Mouse (Mus musculus) stomach, postnatal 0 days (tissue): ENCODE results near the gene Gm28635. TPM values are rescaled to one million over a fixed set of nuclear protein-coding genes. Genes with fewer than 3 reads are reported as not detected.

ENCODE experiments used
- ATAC-seq: fragments of 200-750 bp; cut with Nextera tagmentation; 2 replicates; pipeline ENCODE4 v1.8.0; 2017; ENCODE audit not compliant: low FRiP score, low TSS enrichment
- DNase-seq: peaks from one replicate; pipeline ENCODE4 v3.0.0-alpha.2; 2016; ENCODE audit warnings: low spot score
- H3K27ac ChIP-seq: fragments of 300-500 bp; sonication (generic); replicated peaks from 2 replicates; pipeline ENCODE4 v1.5.1; 2014; ENCODE audit warnings: mild to moderate bottlenecking, control low read depth
- H3K27me3 ChIP-seq: fragments of 300-500 bp; sonication (generic); 2 replicates; pipeline ENCODE4 v1.6.1; 2014; ENCODE audit warnings: low read length; ENCODE audit not compliant: control insufficient read depth, insufficient read depth
- H3K36me3 ChIP-seq: fragments of 300-500 bp; sonication (generic); 2 replicates; pipeline ENCODE4 v1.6.1; 2014; ENCODE audit warnings: low read length, mixed read lengths; ENCODE audit not compliant: control insufficient read depth, insufficient read depth
- H3K4me1 ChIP-seq: fragments of 300-500 bp; sonication (generic); replicated peaks from 2 replicates; pipeline ENCODE4 v1.6.1; 2014; ENCODE audit warnings: antibody characterized with exemption; ENCODE audit not compliant: control insufficient read depth, insufficient read depth
- H3K4me2 ChIP-seq: fragments of 300-500 bp; sonication (generic); replicated peaks from 2 replicates; pipeline ENCODE4 v1.6.1; 2014; ENCODE audit warnings: low read depth, mild to moderate bottlenecking, control low read depth, moderate library complexity
- H3K4me3 ChIP-seq: fragments of 300-500 bp; sonication (generic); 2 replicates; pipeline ENCODE4 v1.5.1; 2014; ENCODE audit warnings: low read depth, low read length, control low read depth
- H3K9ac ChIP-seq: fragments of 300-500 bp; sonication (generic); 2 replicates; pipeline ENCODE4 v1.6.1; 2014; ENCODE audit warnings: mild to moderate bottlenecking, low read length, control low read depth, mixed read lengths
- H3K9me3 ChIP-seq: fragments of 300-500 bp; sonication (generic); 2 replicates; pipeline ENCODE4 v1.6.1; 2016; ENCODE audit warnings: low read length; ENCODE audit not compliant: control insufficient read depth
- CTCF ChIP-seq: IDR thresholded peaks from 2 replicates; pipeline ENCODE4 v1.5.1; 2016; ENCODE audit warnings: antibody characterized with exemption, low read depth, mild to moderate bottlenecking, moderate library complexity
- EP300 ChIP-seq: optimal IDR thresholded peaks from 2 replicates; pipeline ENCODE3; 2016; ENCODE audit warnings: antibody characterized with exemption
- WGBS: fragments of 180-500 bp; shearing (Covaris S2); extraction: QIAGEN DNeasy Blood & Tissue Kit; methylation state at CpG from one replicate; pipeline ENCODE4 v1.1.7; 2014; 5-methylcytosine and 5-hydroxymethylcytosine counted together
- polyA plus RNA-seq: library from polyadenylated mRNA; unstranded; fragments of >200 nt; fragmentation: Nextera tagmentation; extraction: Ambion mirVana; gene quantifications from 2 replicates; pipeline ENCODE4 v1.2.1, GENCODE M21; 2015

Gene Gm28635
- polyA plus RNA-seq, 1 experiment from 2014 or later, result not detected

DNA sequence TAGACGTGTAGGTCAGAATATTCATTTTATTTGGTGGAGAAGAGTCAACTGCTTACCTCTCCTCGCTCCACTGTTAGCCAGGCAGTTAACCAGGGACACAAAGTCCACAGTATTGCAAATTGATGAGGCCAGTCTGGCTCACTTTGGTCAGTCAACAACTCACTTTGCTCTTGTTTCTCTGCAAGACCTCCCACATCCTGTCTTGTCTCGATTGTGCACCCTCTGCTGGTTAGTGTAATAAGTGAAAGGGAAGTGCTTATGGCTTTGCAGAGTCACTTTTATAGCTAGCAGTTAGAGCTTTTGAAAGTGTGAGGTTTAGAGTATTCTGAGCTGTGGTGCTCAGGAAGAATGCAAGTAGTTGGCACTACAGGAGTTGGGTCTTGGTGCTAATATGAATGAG, 17.6 kb downstream of the Gm28635 start:
- DNase-seq, result peak; percentile 29
- no peaks in the 10 kb centered on the region for H3K9me3 ChIP-seq
- H3K4me2 ChIP-seq, result no peak overlapping the region
- no peak overlapping the region for H3K27ac ChIP-seq
- H3K36me3 ChIP-seq, result no peaks in the 10 kb centered on the region
- TF ChIP-seq EP300, result no peak
- TF ChIP-seq CTCF, result peak; percentile 82
- 65% methylated on average over 3 of the region's 3 CpGs for WGBS
- H3K27me3 ChIP-seq, result no peaks in the 10 kb centered on the region
- no peak overlapping the region for H3K4me3 ChIP-seq
- H3K9ac ChIP-seq, result no peak overlapping the region
- ATAC-seq, result peak; percentile 51; the same call in 1 of the 2 replicates
- H3K4me1 ChIP-seq, result no peaks in the 10 kb centered on the region

DNA sequence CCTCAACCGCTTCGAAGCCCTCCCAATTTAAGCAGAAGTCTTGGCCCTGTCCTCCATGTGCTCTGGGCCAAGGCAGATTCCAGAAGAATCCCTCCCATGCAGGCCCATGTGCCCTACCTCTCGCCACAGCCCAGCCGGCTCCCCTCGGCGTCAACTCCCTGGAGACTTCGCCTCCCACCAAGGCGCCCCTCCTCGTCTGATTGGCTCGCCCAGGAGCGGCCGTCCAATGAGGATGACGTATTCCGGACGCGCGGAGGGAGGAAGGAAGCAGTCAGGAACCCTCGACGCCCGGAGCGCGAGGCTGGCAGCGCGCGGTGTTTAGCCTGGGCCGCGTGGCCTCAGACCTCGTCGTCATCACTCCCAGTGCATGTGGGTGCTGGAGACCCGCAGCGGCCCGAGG, 19.0 kb downstream of the Gm28635 start, which contains the start of gene Btbd18:
TSS of gene Btbd18 (plus strand) at position 274 of the 400 bp plus-strand sequence.
- Histone ChIP-seq H3K36me3 (no peaks in the 10 kb centered on the region), H3K27me3 (no peaks in the 10 kb centered on the region), H3K4me1 (no peaks in the 10 kb centered on the region), H3K4me2 (no peak within 1 kb of the TSS), H3K9me3 (no peaks in the 10 kb centered on the region), H3K27ac (no peak within 1 kb of the TSS), H3K9ac (no peak within 1 kb of the TSS), H3K4me3 (no peak within 1 kb of the TSS)
- no peak for DNase-seq
- ATAC-seq, result no peak; the same call in 1 of the 2 replicates
- TF ChIP-seq CTCF (no peak), EP300 (no peak)
- WGBS, result 93% methylated on average over 32 of the region's 32 CpGs

DNA sequence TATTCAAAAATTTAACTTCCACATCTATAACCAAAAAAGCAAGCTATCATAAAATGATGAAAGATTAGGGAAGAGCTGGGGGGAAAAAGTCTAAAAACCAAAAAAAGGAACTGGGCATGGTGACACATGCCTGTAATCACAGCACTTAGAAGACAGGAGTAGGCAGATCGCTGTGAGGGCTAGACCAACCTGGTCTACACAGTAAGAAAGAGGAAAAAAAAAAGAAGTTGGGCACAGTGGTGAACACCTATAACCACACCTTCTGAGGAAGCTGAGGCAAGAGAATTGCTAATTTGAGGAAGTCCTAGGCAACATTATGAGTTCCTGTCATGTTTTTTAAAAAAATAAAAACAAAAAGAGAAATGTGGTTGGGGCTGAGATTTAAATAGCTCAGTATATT, 22.0 kb downstream of the Gm28635 start:
- TF ChIP-seq EP300 (no peak), CTCF (no peak)
- Histone ChIP-seq H3K36me3 (no peaks in the 10 kb centered on the region), H3K27ac (no peak overlapping the region), H3K9ac (no peak overlapping the region), H3K4me1 (no peaks in the 10 kb centered on the region), H3K4me3 (no peak overlapping the region), H3K9me3 (no peaks in the 10 kb centered on the region), H3K27me3 (no peaks in the 10 kb centered on the region), H3K4me2 (no peak overlapping the region)
- ATAC-seq (no peak), DNase-seq (no peak)
- WGBS, result 64% methylated on average over 1 of the region's 1 CpGs

DNA sequence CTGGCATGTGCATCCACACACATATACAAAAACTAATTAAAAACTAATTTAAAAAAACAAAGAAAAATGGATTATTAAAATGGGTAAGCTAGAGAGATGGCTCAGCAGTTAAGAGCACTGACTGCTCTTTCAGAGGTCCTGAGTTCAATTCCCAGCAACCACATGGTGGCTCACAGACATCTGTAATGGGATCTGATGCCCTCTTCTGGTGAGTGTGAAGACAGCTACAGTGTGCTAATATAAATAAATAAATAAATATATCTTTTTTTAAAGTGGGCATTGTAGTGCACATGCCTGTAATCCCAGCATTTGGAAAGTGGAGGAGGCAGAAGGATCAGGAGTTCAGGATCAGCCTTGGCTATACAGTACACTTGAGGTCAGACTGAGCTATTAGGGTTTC, 24.5 kb downstream of the Gm28635 start:
- TF ChIP-seq CTCF (peak; percentile 60), EP300 (no peak)
- no peaks in the 10 kb centered on the region for H3K27me3 ChIP-seq

DNA sequence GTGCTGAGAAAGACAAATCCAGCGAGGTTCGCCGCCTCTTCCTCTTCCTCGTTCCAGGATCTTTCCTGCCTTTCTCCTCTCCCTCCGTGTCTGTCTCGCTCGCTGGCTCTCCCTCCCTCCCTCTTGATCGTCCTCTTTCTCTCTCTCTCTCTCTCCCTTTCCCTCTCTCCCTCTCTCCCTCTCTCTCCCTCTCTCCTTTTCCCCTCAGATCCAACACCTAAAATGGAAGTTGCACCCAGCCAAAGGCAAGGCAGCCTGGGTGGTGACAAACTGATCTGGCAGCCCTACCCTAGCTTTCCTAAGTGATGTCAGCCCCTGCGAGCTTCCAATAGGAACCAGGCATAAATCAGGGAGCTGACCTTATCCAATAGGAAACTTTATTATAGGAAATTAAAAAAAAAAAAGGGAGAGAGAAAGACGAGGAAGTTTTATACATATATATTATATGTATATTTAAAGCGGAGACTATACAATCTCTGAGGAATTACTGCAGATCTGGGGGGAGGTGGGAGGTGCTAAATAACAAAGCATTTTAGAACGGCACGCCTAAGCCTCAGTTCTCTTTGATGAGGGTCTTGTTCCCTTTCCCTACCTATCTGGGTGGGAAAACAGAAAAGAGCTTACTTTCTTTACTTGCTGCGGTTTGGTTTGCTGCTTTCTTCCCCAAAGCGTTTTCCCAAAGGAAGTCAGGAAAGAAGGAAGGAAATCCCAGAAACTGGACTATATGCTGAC, 27.2 kb downstream of the Gm28635 start, which contains the start of gene Ctnnd1:
TSS of gene Ctnnd1 (minus strand) at position 302 of the 732 bp plus-strand sequence.
- Histone ChIP-seq H3K9ac (peak within 1 kb of the TSS; percentile 86), H3K36me3 (no peaks in the 10 kb centered on the region), H3K9me3 (no peaks in the 10 kb centered on the region), H3K27me3 (no peaks in the 10 kb centered on the region), H3K4me2 (peak within 1 kb of the TSS; percentile 49), H3K4me3 (peak within 1 kb of the TSS; percentile 71), H3K4me1 (no peaks in the 10 kb centered on the region), H3K27ac (peak within 1 kb of the TSS; percentile 98)
- peak; percentile 99 for ATAC-seq
- WGBS, result under 1% methylated on average over 15 of the region's 15 CpGs
- TF ChIP-seq EP300, result no peak
- no peak for TF ChIP-seq CTCF
- peak; percentile 86 for DNase-seq

More for the DNA sequence above, 24.5 kb downstream of the Gm28635 start:
- no peaks in the 10 kb centered on the region for H3K36me3 ChIP-seq
- no peak overlapping the region for H3K4me3 ChIP-seq
- DNase-seq (no peak), ATAC-seq (no peak)
- no peak overlapping the region for H3K27ac ChIP-seq
- H3K4me2 ChIP-seq, result no peak overlapping the region
- H3K9ac ChIP-seq, result no peak overlapping the region
- no peaks in the 10 kb centered on the region for H3K4me1 ChIP-seq
- H3K9me3 ChIP-seq, result no peaks in the 10 kb centered on the region

DNA sequence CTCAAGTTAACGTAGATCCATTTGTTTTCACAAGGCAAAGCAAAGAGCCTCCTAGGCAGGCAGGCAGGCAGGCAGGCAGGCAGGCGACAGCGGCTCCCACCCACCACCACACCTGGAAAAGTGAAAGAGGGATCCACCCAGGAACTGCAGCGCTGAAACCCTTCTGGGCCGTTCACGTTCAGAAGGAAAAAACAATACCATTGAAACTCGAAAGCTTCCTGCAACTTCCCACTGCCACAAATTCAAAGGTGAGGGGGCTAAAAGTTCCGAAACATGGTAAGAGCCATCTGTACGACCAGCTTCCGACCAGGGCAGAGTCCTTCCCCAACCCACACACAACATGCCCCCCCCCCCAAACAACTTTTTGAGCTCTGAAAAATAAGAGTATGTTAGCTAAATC, 28.2 kb downstream of the Gm28635 start:
- 0% methylated on average over 10 of the region's 10 CpGs for WGBS
- Histone ChIP-seq H3K36me3 (no peaks in the 10 kb centered on the region), H3K27ac (peak overlapping the region; percentile 98), H3K9me3 (no peaks in the 10 kb centered on the region), H3K4me3 (peak overlapping the region; percentile 71), H3K4me2 (peak overlapping the region; percentile 49), H3K9ac (peak overlapping the region; percentile 86), H3K27me3 (no peaks in the 10 kb centered on the region), H3K4me1 (no peaks in the 10 kb centered on the region)
- DNase-seq (peak; percentile 73), ATAC-seq (peak; percentile 61; the same call in 1 of the 2 replicates)
- no peak for TF ChIP-seq EP300
- no peak for TF ChIP-seq CTCF
